Mouse (Mus musculus) bone marrow, adult 2 months (tissue): ENCODE results near the gene Dtnb.

Experiments used
- CTCF ChIP-seq: fragments of 200-500 bp; IDR thresholded peaks from 2 replicates; pipeline ENCODE4 v1.5.1; 2011; ENCODE audit warnings: low read length, control low read depth; ENCODE audit not compliant: control insufficient read depth, insufficient read depth
- POLR2A ChIP-seq: fragments of 200-500 bp; IDR thresholded peaks from 2 replicates; pipeline ENCODE4 v1.6.1; 2011; ENCODE audit warnings: low read depth, mild to moderate bottlenecking, control low read depth, low read length, borderline replicate concordance; ENCODE audit not compliant: control insufficient read depth

DNA sequence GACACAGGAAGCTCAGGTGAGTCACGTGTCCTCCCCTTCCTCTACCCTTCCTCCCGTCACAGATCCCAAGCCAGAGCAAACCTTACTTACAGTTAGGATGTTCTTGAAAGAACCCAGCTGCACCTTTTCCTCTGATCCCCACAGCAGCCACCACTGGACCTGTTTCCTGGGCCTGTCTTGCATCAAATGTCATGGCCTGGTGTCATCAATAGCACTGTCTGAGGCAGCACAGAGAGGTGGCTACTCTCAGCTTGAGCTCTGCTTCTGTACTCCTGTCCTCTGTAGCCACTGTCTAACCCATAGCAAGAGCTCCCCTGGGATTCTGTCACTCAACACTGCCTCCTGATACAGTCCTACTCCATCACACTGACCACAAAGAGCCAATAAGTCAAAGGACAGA, 207.5 kb downstream of the Dtnb start:
- TF ChIP-seq CTCF (no peak), POLR2A (no peak)
